Mouse (Mus musculus) adrenal gland, postnatal 36 days (tissue): ENCODE measurements around the gene Sptbn1. TPM values are rescaled to one million over a fixed set of nuclear protein-coding genes. Genes with fewer than 3 reads are reported as not detected.

Experiments
- DNase-seq, 2 experiments: peaks; one replicate each; pipeline ENCODE4 v3.0.0; 2021; ENCODE audit warnings: mixed read lengths in 1 of 2
- total RNA-seq, 2 experiments: library from RNA; stranded (reverse); gene quantifications; 2 replicates each; pipeline ENCODE4 v1.2.3; 2021

The Sptbn1 gene
- total RNA-seq, 2 experiments from 2014 or later: 310 to 342 TPM

DNA sequence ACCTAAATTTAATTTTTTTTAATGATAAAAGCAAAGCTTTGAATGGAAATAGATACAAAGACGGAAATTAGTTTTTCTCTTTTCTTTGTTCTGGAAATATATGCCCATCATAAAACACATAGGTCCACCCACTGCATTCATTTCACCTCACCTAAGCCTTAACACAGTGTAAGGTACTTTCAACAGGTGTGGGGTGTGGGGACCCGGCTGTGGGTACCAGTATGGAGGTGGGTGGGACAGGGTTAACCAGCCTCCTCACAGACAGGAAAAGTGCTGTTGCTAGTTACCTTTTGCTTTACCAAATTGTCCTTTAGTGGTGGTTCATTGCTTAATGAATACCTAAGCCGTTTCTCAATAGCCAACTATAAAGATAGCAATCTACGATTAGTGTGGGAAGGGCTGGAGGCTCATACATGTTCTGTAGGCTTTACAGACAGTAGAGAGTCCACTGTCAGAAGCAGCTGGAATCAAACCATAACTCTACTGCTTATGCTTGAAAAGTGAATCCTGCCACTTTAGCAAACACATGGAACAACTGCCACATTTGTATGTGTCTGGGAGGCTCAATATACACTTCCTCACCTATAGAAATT, 96.3 kb downstream of the Sptbn1 start:
- DNase-seq: no peak

- no peak for DNase-seq
Observed at GRCm38 (mm10) chr11:30171184-30171583, 96.8 kb downstream of the Sptbn1 start.

GRCm38 (mm10) chr11:30166551-30166922, 101.4 kb downstream of the Sptbn1 start:
- DNase-seq: no peak

DNA sequence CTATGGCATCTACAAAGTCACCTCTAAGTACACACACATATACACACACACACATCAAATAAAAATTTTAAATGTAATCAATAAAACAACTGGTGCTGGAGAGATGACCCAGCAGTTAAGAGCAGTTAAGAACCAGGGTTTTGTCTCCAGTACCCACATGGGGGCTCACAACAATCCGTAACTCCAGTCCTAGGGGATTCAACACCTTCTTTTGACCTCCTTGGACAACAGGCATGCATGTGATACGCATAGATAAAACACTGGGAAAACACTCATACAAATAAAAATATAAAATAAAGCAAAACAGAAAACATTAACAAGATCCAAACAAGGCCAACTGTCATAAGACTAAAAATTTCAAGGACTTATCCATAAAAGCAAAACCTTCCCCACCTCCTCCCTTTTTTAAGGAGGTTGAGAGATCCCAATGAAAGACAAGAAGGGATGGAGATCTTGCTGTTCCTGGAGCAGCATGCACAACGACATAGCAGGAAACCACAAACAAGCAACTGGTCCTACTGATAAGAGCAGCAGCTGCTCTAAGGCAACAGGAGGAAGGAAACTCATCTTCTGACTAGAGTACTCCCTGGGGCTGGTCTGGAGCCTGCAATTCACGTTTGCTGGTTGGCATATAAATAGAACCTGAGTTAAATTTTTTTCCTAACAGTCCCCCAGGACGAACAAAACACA, 102.0 kb downstream of the Sptbn1 start:
- DNase-seq: peak in 1 of 2 experiments; percentile 27

DNA sequence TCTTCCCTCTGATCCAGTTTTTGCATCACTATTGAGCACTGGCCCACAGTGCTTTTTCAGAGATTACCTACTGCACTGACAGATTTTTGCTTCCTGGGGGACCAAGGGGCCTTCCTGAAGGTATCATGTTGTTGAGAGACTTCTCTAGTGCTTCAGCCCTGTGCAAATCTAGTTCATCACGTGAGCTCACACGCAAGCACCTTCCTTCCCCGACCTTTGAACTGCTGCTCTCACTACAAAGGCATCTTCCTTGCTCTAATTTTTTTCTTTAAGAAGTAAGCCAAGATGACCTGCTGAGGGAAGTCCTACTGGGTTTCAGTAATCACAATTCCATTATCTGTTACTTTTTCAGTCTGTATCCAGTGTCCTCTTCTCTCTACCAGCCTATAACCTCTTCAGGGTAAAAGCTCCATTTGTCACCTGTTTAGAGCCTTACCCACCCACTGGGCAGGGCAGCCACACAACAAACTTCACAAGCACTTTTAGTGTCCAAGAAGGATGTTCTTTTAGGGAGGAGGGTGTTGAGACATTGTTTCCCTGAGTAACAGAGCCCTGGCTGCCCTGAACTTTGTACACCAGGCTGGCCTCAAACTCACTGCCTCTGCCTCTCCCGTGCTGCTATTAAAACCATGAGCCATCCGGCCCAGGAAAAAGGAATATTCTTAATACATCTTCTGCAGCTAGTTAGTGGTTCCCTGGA, 103.3 kb downstream of the Sptbn1 start:
- DNase-seq: no peak

GRCm38 (mm10) chr11:30163870-30164269, 104.1 kb downstream of the Sptbn1 start:
- DNase-seq: no peak

DNA sequence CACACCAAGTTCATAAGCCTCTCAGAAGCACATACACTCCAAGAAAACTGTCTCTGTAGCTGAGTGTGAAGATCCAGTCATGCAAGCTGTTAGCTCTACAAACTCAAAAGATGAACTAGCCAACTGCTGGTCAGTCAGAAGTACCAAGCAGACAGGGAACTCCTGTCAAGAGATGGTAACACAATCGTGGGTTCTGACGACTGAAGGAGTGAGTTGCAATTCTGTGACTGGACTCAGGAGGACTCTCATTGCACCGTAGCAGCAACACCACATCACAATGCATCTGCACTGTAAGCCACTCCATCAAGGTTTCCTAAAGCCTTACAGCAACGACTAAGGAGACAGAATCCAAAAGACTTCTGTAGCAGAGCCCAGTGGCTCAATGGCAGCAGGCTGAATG, 104.9 kb downstream of the Sptbn1 start:
- DNase-seq: no peak

DNA sequence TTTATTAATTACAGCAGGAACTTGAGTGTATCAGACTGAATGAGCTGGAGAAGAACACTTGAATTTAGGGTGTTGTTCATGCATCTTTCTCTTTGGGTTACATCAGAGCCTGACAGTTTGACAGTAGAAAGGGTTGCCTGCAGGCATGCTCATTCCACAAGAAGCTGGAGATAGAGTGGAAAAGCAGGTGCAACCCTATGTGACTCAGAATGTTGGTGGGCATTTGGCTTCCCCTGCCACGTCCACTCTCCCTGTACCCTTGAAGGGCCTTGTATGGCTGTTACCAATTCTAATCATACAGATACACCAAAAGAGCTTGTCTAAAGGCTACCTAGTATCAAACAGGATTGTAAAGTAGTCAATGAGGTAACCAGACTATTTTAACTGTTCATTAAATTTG, 106.2 kb downstream of the Sptbn1 start:
- DNase-seq: no peak

DNA sequence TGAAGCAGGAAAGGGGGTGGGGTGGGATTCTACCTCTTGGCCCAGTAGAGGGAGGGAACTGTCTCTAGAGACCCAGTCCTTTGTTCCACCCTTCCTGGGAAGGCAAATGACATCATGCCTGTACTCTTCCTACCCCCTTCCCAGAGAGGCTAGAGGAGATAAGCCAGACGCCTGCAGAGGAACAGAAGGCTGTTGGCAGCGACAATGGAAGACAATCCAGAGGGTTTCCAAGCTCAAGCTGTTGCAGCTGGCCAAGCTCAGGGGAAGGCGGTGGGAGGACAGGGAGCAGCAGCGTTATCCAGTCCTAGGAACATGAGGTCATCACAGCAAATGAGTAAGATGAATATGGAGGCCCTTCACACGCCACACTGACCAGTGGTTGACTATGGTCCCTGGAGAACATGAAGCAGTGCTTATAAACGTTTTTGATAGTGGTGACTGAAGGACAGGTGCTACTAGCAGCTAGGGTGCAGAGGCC, 106.8 kb downstream of the Sptbn1 start:
- DNase-seq: peak; percentile 55 to 63

GRCm38 (mm10) chr11:30160625-30161172, 107.3 kb downstream of the Sptbn1 start:
- DNase-seq: no peak

GRCm38 (mm10) chr11:30159545-30160255, 108.3 kb downstream of the Sptbn1 start:
- no peak for DNase-seq

- no peak for DNase-seq
Observed at GRCm38 (mm10) chr11:30158028-30158700, 109.8 kb downstream of the Sptbn1 start.

DNA sequence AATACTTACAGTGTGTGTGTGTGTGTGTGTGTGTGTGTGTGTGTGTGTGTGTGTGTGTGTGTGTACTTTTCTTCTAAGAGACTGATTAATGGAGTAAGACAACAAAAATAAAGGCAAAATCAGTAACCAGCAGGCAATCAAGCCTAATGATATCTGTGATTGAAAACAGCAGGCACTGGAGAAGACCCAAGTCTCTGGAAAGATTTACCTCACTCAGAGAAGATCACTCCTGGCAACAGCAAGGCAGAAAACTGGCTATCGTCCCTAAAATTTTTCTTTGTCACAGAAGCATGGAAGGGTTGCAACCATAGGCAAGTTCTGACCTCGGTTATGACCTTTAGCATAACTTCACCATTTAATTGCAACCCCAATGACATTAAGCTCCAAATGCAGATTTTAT, 112.1 kb downstream of the Sptbn1 start:
- no peak for DNase-seq

GRCm38 (mm10) chr11:30154980-30155379, 113.0 kb downstream of the Sptbn1 start:
- no peak for DNase-seq

- no peak for DNase-seq
Observed at GRCm38 (mm10) chr11:30148888-30149287, 119.1 kb downstream of the Sptbn1 start.

GRCm38 (mm10) chr11:30148378-30148777, 119.6 kb downstream of the Sptbn1 start:
- DNase-seq: no peak

- no peak for DNase-seq
Observed at GRCm38 (mm10) chr11:30147882-30148281, 120.1 kb downstream of the Sptbn1 start.

- no peak for DNase-seq
Observed at GRCm38 (mm10) chr11:30143090-30143489, 124.9 kb downstream of the Sptbn1 start.

GRCm38 (mm10) chr11:30139165-30139826, 128.7 kb downstream of the Sptbn1 start:
- no peak for DNase-seq

- DNase-seq: peak in 1 of 2 experiments; percentile 9
Observed at GRCm38 (mm10) chr11:30137081-30137480, 130.9 kb downstream of the Sptbn1 start.

GRCm38 (mm10) chr11:30134058-30134457, 133.9 kb downstream of the Sptbn1 start:
- no peak for DNase-seq
